Mouse (Mus musculus): ENCODE measurements around the gene Gcnt3. TPM values are rescaled to one million over a fixed set of nuclear protein-coding genes. Genes with fewer than 3 reads are reported as not detected.

Gene Gcnt3
- polyA plus RNA-seq, 2 experiments = not detected

- Histone ChIP-seq H3K4me2 (ENCODE audit: low read depth) (no peak overlapping the region), H3K9me3 (ENCODE audit: control insufficient read depth, low read length) (no peaks in the 10 kb centered on the region), H3K4me3 (ENCODE audit: insufficient read depth in 1 of 2, low read depth in 2 of 2, low read length in 2 of 2) (no peak overlapping the region), H3K9ac (replicated peaks) (no peak overlapping the region), H3K36me3 (replicated peaks; ENCODE audit: control insufficient read depth, insufficient read depth, low read depth) (no peaks in the 10 kb centered on the region), H3K4me1 (replicated peaks; ENCODE audit: control insufficient read depth in 2 of 2, insufficient read depth in 2 of 2, low read length in 1 of 2) (peaks cover 0 to 2% of the 10 kb centered on the region in 2 experiments; a peak in 1 of 4 replicates), H3K27ac (no peak overlapping the region), H3K27me3 (ENCODE audit: control insufficient read depth, insufficient read depth, low read length) (no peaks in the 10 kb centered on the region)
- 58% methylated on average over 3 of the region's 3 CpGs for WGBS (ENCODE audit: insufficient replicate concordance)
- ATAC-seq (ENCODE audit: insufficient read depth) = no peak
- TF ChIP-seq CTCF (IDR thresholded peaks at IDR 0.05; ENCODE audit: low read depth) = no peak
- TF ChIP-seq EP300 (IDR thresholded peaks at IDR 0.05; ENCODE audit: low read depth) = no peak
- no peak for DNase-seq (ENCODE audit: low read depth in 3 of 3, low spot score in 3 of 3)
Measured at GRCm38 (mm10) chr9:70052730-70053129, 14.8 kb upstream of the Gcnt3 start.

DNA sequence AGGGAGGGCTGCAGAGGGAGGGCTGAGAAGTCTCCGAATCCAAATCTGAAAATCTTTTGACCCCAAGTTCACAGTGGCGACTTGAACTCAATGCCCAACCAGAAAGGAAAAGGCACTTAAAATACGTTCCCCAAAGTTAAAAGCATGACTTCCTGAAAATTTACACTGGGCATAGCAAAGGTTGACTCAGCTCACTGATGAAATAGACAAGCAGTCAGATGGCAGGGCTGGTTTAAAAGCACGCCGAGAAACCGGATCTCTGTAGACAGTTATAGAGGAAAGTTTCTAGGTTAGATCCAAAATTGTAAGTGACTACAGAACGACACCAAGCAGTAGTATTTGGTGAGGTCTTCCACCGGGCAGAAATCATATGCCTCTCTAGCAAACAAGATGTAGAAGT lies 12.0 kb upstream of the Gcnt3 start:
- WGBS (ENCODE audit: insufficient replicate concordance) = 26% methylated on average over 8 of the region's 8 CpGs
- Histone ChIP-seq H3K36me3 (replicated peaks; ENCODE audit: control insufficient read depth, insufficient read depth, low read depth) (no peaks in the 10 kb centered on the region), H3K9ac (replicated peaks) (no peak overlapping the region), H3K4me2 (ENCODE audit: low read depth) (no peak overlapping the region), H3K4me3 (ENCODE audit: insufficient read depth in 1 of 2, low read depth in 2 of 2, low read length in 2 of 2) (no peak overlapping the region), H3K27ac (no peak overlapping the region), H3K27me3 (ENCODE audit: control insufficient read depth, insufficient read depth, low read length) (no peaks in the 10 kb centered on the region), H3K9me3 (ENCODE audit: control insufficient read depth, low read length) (no peaks in the 10 kb centered on the region), H3K4me1 (replicated peaks; ENCODE audit: control insufficient read depth in 2 of 2, insufficient read depth in 2 of 2, low read length in 1 of 2) (peaks cover 20% of the 10 kb centered on the region in 2 experiments)
- DNase-seq (ENCODE audit: low read depth in 3 of 3, low spot score in 3 of 3) (no peak), ATAC-seq (ENCODE audit: insufficient read depth) (no peak)
- TF ChIP-seq CTCF (IDR thresholded peaks at IDR 0.05; ENCODE audit: low read depth) = no peak
- TF ChIP-seq EP300 (IDR thresholded peaks at IDR 0.05; ENCODE audit: low read depth) = no peak

- Histone ChIP-seq H3K9me3 (ENCODE audit: control insufficient read depth, low read length) (no peaks in the 10 kb centered on the region), H3K27ac (no peak overlapping the region), H3K4me2 (ENCODE audit: low read depth) (no peak overlapping the region), H3K9ac (replicated peaks) (no peak overlapping the region), H3K4me1 (replicated peaks; ENCODE audit: control insufficient read depth in 2 of 2, insufficient read depth in 2 of 2, low read length in 1 of 2) (peaks cover 22 to 23% of the 10 kb centered on the region in 2 experiments), H3K4me3 (ENCODE audit: insufficient read depth in 1 of 2, low read depth in 2 of 2, low read length in 2 of 2) (no peak overlapping the region), H3K36me3 (replicated peaks; ENCODE audit: control insufficient read depth, insufficient read depth, low read depth) (no peaks in the 10 kb centered on the region), H3K27me3 (ENCODE audit: control insufficient read depth, insufficient read depth, low read length) (no peaks in the 10 kb centered on the region)
- DNase-seq (ENCODE audit: low read depth in 3 of 3, low spot score in 3 of 3) = no peak
- TF ChIP-seq CTCF (IDR thresholded peaks at IDR 0.05; ENCODE audit: low read depth) (no peak), EP300 (IDR thresholded peaks at IDR 0.05; ENCODE audit: low read depth) (no peak)
- WGBS (ENCODE audit: insufficient replicate concordance) = 35% methylated on average over 3 of the region's 3 CpGs
- no peak for ATAC-seq (ENCODE audit: insufficient read depth)
Measured at GRCm38 (mm10) chr9:70049416-70049783, 11.5 kb upstream of the Gcnt3 start.

- Histone ChIP-seq H3K4me2 (ENCODE audit: low read depth) (no peak overlapping the region), H3K9ac (replicated peaks) (no peak overlapping the region), H3K27ac (no peak overlapping the region), H3K4me1 (replicated peaks; ENCODE audit: control insufficient read depth in 2 of 2, insufficient read depth in 2 of 2, low read length in 1 of 2) (peaks cover 23 to 26% of the 10 kb centered on the region in 2 experiments), H3K27me3 (ENCODE audit: control insufficient read depth, insufficient read depth, low read length) (no peaks in the 10 kb centered on the region), H3K36me3 (replicated peaks; ENCODE audit: control insufficient read depth, insufficient read depth, low read depth) (no peaks in the 10 kb centered on the region), H3K9me3 (ENCODE audit: control insufficient read depth, low read length) (no peaks in the 10 kb centered on the region), H3K4me3 (ENCODE audit: insufficient read depth in 1 of 2, low read depth in 2 of 2, low read length in 2 of 2) (no peak overlapping the region)
- DNase-seq (ENCODE audit: low read depth in 3 of 3, low spot score in 3 of 3) (no peak), ATAC-seq (ENCODE audit: insufficient read depth) (no peak)
- TF ChIP-seq CTCF (IDR thresholded peaks at IDR 0.05; ENCODE audit: low read depth) (no peak), EP300 (IDR thresholded peaks at IDR 0.05; ENCODE audit: low read depth) (no peak)
- 54% methylated on average over 6 of the region's 6 CpGs for WGBS (ENCODE audit: insufficient replicate concordance)
Measured at GRCm38 (mm10) chr9:70048751-70049415, 11.0 kb upstream of the Gcnt3 start.

DNA sequence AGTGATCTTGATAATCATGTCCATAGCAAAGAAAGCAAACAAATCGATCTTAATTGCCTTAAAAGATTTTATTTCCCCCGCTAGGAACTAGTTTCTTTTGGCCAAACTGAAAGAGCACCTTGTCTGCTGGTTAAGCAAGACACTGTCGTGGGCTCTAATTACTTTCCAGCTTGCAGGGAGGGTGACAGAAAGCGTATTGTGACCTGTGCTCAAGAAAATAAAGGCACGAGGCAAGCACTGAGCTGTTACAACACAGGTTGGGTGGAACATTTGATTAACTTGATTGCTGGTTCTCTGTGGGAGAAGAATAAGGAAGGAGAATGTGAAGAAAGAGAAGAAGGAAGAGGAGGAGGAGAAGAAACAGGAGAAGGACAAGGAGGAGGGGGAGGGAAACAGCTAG lies 10.4 kb upstream of the Gcnt3 start:
- Histone ChIP-seq H3K9me3 (ENCODE audit: control insufficient read depth, low read length) (no peaks in the 10 kb centered on the region), H3K9ac (replicated peaks) (no peak overlapping the region), H3K36me3 (replicated peaks; ENCODE audit: control insufficient read depth, insufficient read depth, low read depth) (no peaks in the 10 kb centered on the region), H3K4me3 (ENCODE audit: insufficient read depth in 1 of 2, low read depth in 2 of 2, low read length in 2 of 2) (no peak overlapping the region), H3K27me3 (ENCODE audit: control insufficient read depth, insufficient read depth, low read length) (no peaks in the 10 kb centered on the region), H3K4me1 (replicated peaks; ENCODE audit: control insufficient read depth in 2 of 2, insufficient read depth in 2 of 2, low read length in 1 of 2) (peaks cover 23 to 28% of the 10 kb centered on the region in 2 experiments), H3K4me2 (ENCODE audit: low read depth) (no peak overlapping the region), H3K27ac (no peak overlapping the region)
- DNase-seq (ENCODE audit: low read depth in 3 of 3, low spot score in 3 of 3) (no peak), ATAC-seq (ENCODE audit: insufficient read depth) (no peak)
- TF ChIP-seq EP300 (IDR thresholded peaks at IDR 0.05; ENCODE audit: low read depth) = no peak
- no peak for TF ChIP-seq CTCF (IDR thresholded peaks at IDR 0.05; ENCODE audit: low read depth)
- WGBS (ENCODE audit: insufficient replicate concordance) = 54% methylated on average over 5 of the region's 5 CpGs

All from liver, embryonic 14.5 days (tissue).